Mouse (Mus musculus): ENCODE measurements around the gene Ciao1. TPM values are rescaled to one million over a fixed set of nuclear protein-coding genes. Genes with fewer than 3 reads are reported as not detected.
A peak's percentile ranks its signal among the peaks of the same experiment; 100 is the strongest.

The Ciao1 gene
- polyA plus RNA-seq, 1 experiment from 2014 or later: 60.5 TPM

DNA sequence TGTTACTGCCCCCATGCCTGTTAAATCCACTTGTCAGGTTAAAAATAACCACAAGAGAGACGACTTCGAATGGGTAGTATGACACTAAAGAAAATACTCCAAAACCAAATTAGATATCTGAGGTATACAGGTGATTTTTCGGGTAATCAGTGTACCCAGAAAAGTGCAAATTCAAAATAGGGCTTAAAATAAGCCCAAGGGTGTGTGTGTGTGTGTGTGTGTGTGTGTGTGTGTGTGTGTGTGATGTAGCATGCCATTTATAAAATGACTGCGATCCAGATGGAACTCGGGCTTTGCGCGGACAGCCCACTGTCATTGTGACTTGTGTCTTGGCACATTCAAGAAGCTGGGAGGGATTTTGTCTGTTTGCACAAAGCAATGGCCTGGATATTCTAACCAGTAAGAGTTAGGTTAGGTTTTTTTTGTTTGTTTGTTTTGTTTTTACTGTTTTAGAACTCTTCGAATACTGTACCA, 23.5 kb upstream of the Ciao1 start:
- H3K27me3 ChIP-seq (replicated peaks; ENCODE audit: control insufficient read depth, insufficient read depth, low read length): no peaks in the 10 kb centered on the region
- H3K27ac ChIP-seq (replicated peaks; ENCODE audit: low read depth, low read length): peak overlapping the region; percentile 88
- peak overlapping the region; percentile 81 for H3K9ac ChIP-seq (ENCODE audit: low read depth, low read length)
- no peak for ATAC-seq (ENCODE audit: low read depth)
- H3K4me1 ChIP-seq (ENCODE audit: control insufficient read depth, insufficient read depth, low read length): peaks cover 4% of the 10 kb centered on the region; the same call in 1 of the 2 replicates
- H3K36me3 ChIP-seq (ENCODE audit: control insufficient read depth, insufficient read depth, low read length): 0 out of 2 replicates have a peak, but pooled peaks cover 5% of the 10 kb centered on the region
- H3K4me2 ChIP-seq (ENCODE audit: low read depth, low read length): peak overlapping the region; percentile 81
- peak; percentile 47 for DNase-seq (ENCODE audit: low spot score)
- H3K9me3 ChIP-seq (ENCODE audit: control insufficient read depth, low read length): no peaks in the 10 kb centered on the region
- 11% methylated on average over 8 of the region's 8 CpGs for WGBS
- peak overlapping the region; percentile 78 for H3K4me3 ChIP-seq (ENCODE audit: low read depth, low read length)

DNA sequence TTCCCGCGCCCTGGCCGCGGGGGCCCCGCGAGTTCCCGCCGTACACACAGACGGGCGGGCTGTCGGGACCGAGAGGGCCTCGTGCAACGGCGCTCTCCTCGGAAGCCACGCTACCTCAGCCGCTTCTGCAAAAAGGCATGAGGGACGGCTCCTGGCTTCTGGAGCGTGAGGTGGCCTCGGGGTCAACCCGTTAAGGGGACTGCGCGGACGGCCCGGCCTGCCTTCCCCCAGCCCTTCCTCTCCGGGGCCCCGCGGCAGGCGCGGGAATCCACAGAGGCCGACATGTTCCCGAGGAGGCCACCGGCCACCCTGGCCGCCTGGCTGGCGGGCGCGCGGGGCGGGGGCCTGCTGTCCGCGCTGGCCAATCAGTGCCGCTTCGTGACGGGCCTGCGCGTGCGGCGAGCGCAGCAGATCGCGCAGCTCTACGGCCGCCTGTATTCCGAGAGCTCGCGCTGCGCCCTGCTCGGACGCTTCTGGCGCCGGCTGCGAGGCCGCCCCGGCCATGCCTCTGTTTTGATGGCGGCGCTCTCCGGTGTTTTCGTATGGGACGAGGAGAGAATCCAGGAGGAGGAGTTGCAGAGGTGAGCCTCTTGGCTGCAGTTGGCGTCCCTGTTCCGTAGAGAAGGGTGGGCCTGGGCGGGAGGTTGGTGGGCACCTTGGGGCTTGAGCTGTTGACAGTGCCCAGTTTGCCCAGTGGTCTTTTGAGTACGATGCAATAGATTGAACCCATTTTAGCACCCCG, 22.9 kb upstream of the Ciao1 start:
- peak; percentile 92 for DNase-seq (ENCODE audit: low spot score)
- WGBS: under 1% methylated on average over 46 of the region's 75 CpGs

DNA sequence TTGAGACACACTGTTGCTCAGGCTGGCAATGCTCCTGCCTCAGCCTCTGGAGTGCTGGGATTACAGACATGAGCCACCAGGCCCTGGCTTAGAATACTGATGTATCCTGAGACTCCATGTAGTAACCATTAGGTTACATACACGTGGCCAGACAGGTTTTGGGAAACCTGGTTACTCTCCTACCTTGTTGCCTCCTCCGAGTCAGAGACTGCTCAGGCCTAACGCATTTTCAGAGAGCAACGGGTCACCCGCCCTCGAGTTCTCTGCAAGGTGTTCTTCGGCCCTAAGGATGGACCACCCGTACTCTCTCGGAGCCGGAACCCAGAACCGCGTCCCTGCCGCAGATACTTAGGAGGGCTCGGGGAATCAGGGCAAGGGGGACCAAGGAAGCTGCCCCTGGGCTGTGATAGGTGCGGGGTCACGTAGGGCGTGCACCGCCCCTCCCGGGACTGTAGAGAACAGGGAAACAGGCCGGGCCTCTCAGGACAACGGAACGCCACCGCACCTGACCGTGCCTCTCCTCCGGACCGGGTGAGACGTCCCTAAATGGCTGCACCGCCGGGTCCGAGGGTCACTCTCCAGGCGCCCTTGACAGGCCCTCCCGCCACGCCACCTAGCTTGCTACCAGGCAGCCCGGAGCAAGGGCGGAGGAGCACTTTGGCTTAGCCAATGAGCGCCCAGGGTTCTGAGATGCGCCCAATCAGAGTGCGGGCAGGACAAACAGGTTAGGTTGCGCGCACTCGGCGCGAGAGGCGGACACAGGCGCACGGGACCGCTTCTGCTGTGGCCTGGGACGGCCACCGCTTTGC, 22.1 kb upstream of the Ciao1 start, which contains the start of gene Stard7:
Gene Stard7, plus strand, starts transcription at position 728 of the 809 bp plus-strand sequence.
- 0 out of 2 replicates have a peak, but pooled peaks cover 5% of the 10 kb centered on the region for H3K36me3 ChIP-seq (ENCODE audit: control insufficient read depth, insufficient read depth, low read length)
- peak within 1 kb of the TSS; percentile 88 for H3K27ac ChIP-seq (replicated peaks; ENCODE audit: low read depth, low read length)
- H3K4me1 ChIP-seq (ENCODE audit: control insufficient read depth, insufficient read depth, low read length): peaks cover 4% of the 10 kb centered on the region; the same call in 1 of the 2 replicates
- H3K9me3 ChIP-seq (ENCODE audit: control insufficient read depth, low read length): no peaks in the 10 kb centered on the region
- DNase-seq (ENCODE audit: low spot score) (peak; percentile 99), ATAC-seq (ENCODE audit: low read depth) (peak; percentile 99)
- H3K27me3 ChIP-seq (replicated peaks; ENCODE audit: control insufficient read depth, insufficient read depth, low read length): no peaks in the 10 kb centered on the region
- H3K4me2 ChIP-seq (ENCODE audit: low read depth, low read length): peak within 1 kb of the TSS; percentile 81
- H3K4me3 ChIP-seq (ENCODE audit: low read depth, low read length): peak within 1 kb of the TSS; percentile 78
- H3K9ac ChIP-seq (ENCODE audit: low read depth, low read length): peak within 1 kb of the TSS; percentile 81
- 2% methylated on average over 34 of the region's 49 CpGs for WGBS

More for the DNA sequence above, 22.9 kb upstream of the Ciao1 start:
- H3K9ac ChIP-seq (ENCODE audit: low read depth, low read length): peak overlapping the region; percentile 81
- H3K9me3 ChIP-seq (ENCODE audit: control insufficient read depth, low read length): no peaks in the 10 kb centered on the region
- H3K4me2 ChIP-seq (ENCODE audit: low read depth, low read length): peak overlapping the region; percentile 81
- peak overlapping the region; percentile 88 for H3K27ac ChIP-seq (replicated peaks; ENCODE audit: low read depth, low read length)
- H3K27me3 ChIP-seq (replicated peaks; ENCODE audit: control insufficient read depth, insufficient read depth, low read length): no peaks in the 10 kb centered on the region
- peak overlapping the region; percentile 78 for H3K4me3 ChIP-seq (ENCODE audit: low read depth, low read length)
- H3K4me1 ChIP-seq (ENCODE audit: control insufficient read depth, insufficient read depth, low read length): peaks cover 4% of the 10 kb centered on the region; the same call in 1 of the 2 replicates
- ATAC-seq (ENCODE audit: low read depth): peak; percentile 96
- 0 out of 2 replicates have a peak, but pooled peaks cover 5% of the 10 kb centered on the region for H3K36me3 ChIP-seq (ENCODE audit: control insufficient read depth, insufficient read depth, low read length)

DNA sequence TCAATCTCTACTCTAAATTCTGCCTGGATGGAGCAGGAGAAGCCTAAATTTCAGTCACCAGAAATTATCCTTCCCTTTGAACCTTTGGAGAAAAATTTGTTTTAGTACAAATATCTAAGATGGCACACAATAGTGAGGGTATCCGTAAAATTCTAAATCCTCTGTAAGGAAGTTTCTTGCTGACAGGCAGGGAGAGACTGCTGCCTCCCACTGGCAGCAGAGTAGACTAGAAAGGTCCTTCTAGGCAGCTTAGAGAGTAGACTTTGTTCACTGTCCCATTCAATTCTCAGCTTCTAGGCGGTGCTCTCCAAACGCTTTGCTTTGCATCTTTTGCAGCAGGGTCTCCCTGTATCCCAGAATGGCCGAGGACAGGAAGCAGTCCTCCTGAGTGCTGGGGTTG, 20.2 kb upstream of the Ciao1 start:
- 0 out of 2 replicates have a peak, but pooled peaks cover 4% of the 10 kb centered on the region for H3K36me3 ChIP-seq (ENCODE audit: control insufficient read depth, insufficient read depth, low read length)
- ATAC-seq (ENCODE audit: low read depth): no peak
- DNase-seq (ENCODE audit: low spot score): no peak
- H3K4me3 ChIP-seq (ENCODE audit: low read depth, low read length): no peak overlapping the region
- no peaks in the 10 kb centered on the region for H3K27me3 ChIP-seq (replicated peaks; ENCODE audit: control insufficient read depth, insufficient read depth, low read length)
- 35% methylated on average over 4 of the region's 4 CpGs for WGBS
- H3K9me3 ChIP-seq (ENCODE audit: control insufficient read depth, low read length): no peaks in the 10 kb centered on the region
- no peak overlapping the region for H3K9ac ChIP-seq (ENCODE audit: low read depth, low read length)
- no peak overlapping the region for H3K4me2 ChIP-seq (ENCODE audit: low read depth, low read length)
- peaks cover 4% of the 10 kb centered on the region; the same call in 1 of the 2 replicates for H3K4me1 ChIP-seq (ENCODE audit: control insufficient read depth, insufficient read depth, low read length)
- H3K27ac ChIP-seq (replicated peaks; ENCODE audit: low read depth, low read length): no peak overlapping the region

DNA sequence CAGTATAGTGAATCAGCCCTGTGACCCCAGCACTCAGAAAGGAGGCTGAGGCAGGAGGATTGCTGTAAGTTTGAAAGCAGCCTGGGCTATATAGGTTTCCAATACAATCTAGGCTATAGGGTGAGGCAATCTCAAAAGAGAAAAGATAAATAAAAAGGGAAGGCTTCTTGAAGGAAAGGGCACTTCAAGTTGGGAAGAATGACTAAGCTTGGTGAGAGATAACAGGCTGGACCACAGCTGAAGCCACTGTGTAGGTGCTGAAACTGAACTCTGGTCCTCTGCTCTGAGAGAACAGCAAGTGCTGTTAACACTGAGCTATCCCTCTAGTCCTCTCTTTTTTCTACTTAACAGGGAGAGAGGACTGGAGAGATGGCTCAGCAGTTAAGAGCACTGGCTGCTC, 14.9 kb upstream of the Ciao1 start:
- Histone ChIP-seq H3K9me3 (ENCODE audit: control insufficient read depth, low read length) (no peaks in the 10 kb centered on the region), H3K9ac (ENCODE audit: low read depth, low read length) (no peak overlapping the region), H3K4me1 (ENCODE audit: control insufficient read depth, insufficient read depth, low read length) (no peaks in the 10 kb centered on the region), H3K4me2 (ENCODE audit: low read depth, low read length) (no peak overlapping the region), H3K36me3 (ENCODE audit: control insufficient read depth, insufficient read depth, low read length) (peaks cover 26% of the 10 kb centered on the region), H3K27ac (replicated peaks; ENCODE audit: low read depth, low read length) (no peak overlapping the region), H3K4me3 (ENCODE audit: low read depth, low read length) (no peak overlapping the region), H3K27me3 (replicated peaks; ENCODE audit: control insufficient read depth, insufficient read depth, low read length) (no peaks in the 10 kb centered on the region)
- DNase-seq (ENCODE audit: low spot score) (no peak), ATAC-seq (ENCODE audit: low read depth) (no peak)

DNA sequence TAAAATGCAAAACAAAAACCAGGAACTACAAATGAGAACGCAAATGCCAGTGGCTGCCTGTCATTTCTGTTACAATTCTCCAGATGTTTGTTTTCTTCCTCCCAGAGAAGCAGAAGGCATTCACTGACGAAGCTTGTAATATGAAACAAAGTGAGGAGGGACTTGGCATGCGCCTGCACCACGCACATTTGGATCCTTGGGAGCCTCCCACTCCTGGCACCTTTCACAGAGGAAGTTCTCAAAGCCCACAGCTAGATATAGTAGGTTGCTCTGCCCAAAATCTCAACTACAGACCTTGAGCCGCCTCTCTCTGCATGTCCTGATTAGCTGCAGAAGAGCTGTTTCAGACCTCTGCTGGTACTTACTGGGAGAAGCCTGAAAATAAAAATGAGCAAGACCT, 11.7 kb upstream of the Ciao1 start:
- peaks cover 39% of the 10 kb centered on the region for H3K36me3 ChIP-seq (ENCODE audit: control insufficient read depth, insufficient read depth, low read length)
- H3K27ac ChIP-seq (replicated peaks; ENCODE audit: low read depth, low read length): no peak overlapping the region
- no peaks in the 10 kb centered on the region for H3K4me1 ChIP-seq (ENCODE audit: control insufficient read depth, insufficient read depth, low read length)
- no peaks in the 10 kb centered on the region for H3K9me3 ChIP-seq (ENCODE audit: control insufficient read depth, low read length)
- no peak overlapping the region for H3K9ac ChIP-seq (ENCODE audit: low read depth, low read length)
- H3K4me3 ChIP-seq (ENCODE audit: low read depth, low read length): no peak overlapping the region
- DNase-seq (ENCODE audit: low spot score) (no peak), ATAC-seq (ENCODE audit: low read depth) (no peak)
- no peaks in the 10 kb centered on the region for H3K27me3 ChIP-seq (replicated peaks; ENCODE audit: control insufficient read depth, insufficient read depth, low read length)
- H3K4me2 ChIP-seq (ENCODE audit: low read depth, low read length): no peak overlapping the region
- WGBS: 78% methylated on average over 5 of the region's 5 CpGs

DNA sequence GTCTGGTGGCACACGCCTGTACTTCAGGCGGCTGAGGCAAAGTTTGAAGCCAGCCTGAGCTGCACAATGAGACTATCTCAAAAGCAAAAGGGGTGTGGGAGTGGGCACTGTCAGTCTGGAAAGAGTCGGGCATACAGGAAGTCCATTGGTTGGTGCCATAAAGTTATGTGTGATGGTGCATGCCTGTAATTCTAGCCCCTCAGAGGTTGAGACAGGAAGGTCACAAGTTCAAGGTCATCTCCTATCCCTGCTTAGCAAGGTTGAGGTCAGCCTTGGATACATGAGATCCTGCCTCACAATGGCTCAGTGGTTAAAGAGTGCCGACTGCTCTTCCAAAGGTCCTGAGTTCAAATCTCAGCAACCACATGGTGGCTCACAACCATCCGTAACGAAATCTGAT, 7.7 kb upstream of the Ciao1 start:
- 79% methylated on average over 6 of the region's 6 CpGs for WGBS
- peaks cover 44% of the 10 kb centered on the region for H3K36me3 ChIP-seq (ENCODE audit: control insufficient read depth, insufficient read depth, low read length)
- no peak overlapping the region for H3K4me2 ChIP-seq (ENCODE audit: low read depth, low read length)

DNA sequence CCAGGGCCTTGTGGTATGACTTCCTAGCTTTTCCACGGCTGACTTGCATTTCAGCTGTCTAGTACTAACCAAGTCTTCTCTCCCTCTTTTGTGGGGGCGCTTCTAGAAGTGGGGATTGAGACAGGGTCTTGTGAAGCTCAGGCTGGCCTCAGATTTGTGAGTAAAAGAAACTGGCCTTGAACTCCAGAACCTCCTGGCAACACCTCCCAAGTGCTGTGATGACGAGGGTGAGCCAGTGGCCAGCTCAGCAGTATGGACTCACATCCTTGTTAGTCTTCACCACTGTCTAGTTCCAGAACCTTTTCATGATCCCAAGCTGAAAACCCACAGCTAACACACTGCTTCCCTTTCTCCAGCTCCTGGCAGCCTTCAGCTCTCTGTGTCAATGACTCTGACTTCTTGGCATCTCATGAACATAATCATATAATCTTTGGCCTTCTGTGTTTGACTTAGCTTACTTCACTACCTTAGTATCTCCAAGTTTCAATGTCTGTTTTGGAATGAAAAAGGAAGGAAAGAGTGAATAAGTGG, 7.1 kb upstream of the Ciao1 start:
- Histone ChIP-seq H3K4me3 (ENCODE audit: low read depth, low read length) (no peak overlapping the region), H3K9me3 (ENCODE audit: control insufficient read depth, low read length) (no peaks in the 10 kb centered on the region), H3K4me2 (ENCODE audit: low read depth, low read length) (no peak overlapping the region), H3K4me1 (ENCODE audit: control insufficient read depth, insufficient read depth, low read length) (no peaks in the 10 kb centered on the region), H3K27me3 (replicated peaks; ENCODE audit: control insufficient read depth, insufficient read depth, low read length) (no peaks in the 10 kb centered on the region), H3K36me3 (ENCODE audit: control insufficient read depth, insufficient read depth, low read length) (peaks cover 41% of the 10 kb centered on the region), H3K27ac (replicated peaks; ENCODE audit: low read depth, low read length) (no peak overlapping the region), H3K9ac (ENCODE audit: low read depth, low read length) (no peak overlapping the region)
- DNase-seq (ENCODE audit: low spot score): no peak
- no peak for ATAC-seq (ENCODE audit: low read depth)
- WGBS: 93% methylated on average over 3 of the region's 3 CpGs

More for the DNA sequence above, 7.7 kb upstream of the Ciao1 start:
- Histone ChIP-seq H3K27me3 (replicated peaks; ENCODE audit: control insufficient read depth, insufficient read depth, low read length) (no peaks in the 10 kb centered on the region), H3K9me3 (ENCODE audit: control insufficient read depth, low read length) (no peaks in the 10 kb centered on the region), H3K9ac (ENCODE audit: low read depth, low read length) (no peak overlapping the region), H3K4me1 (ENCODE audit: control insufficient read depth, insufficient read depth, low read length) (no peaks in the 10 kb centered on the region), H3K4me3 (ENCODE audit: low read depth, low read length) (no peak overlapping the region), H3K27ac (replicated peaks; ENCODE audit: low read depth, low read length) (no peak overlapping the region)
- DNase-seq (ENCODE audit: low spot score) (no peak), ATAC-seq (ENCODE audit: low read depth) (no peak)
